Mouse (Mus musculus) bone marrow, adult 2 months (tissue): ENCODE data around the gene Zrsr2.

ENCODE experiments used
- CTCF ChIP-seq: fragments of 200-500 bp; IDR thresholded peaks from 2 replicates; pipeline ENCODE4 v1.5.1; 2011; ENCODE audit warnings: low read length, control low read depth; ENCODE audit not compliant: control insufficient read depth, insufficient read depth
- POLR2A ChIP-seq: fragments of 200-500 bp; IDR thresholded peaks from 2 replicates; pipeline ENCODE4 v1.6.1; 2011; ENCODE audit warnings: low read depth, mild to moderate bottlenecking, control low read depth, low read length, borderline replicate concordance; ENCODE audit not compliant: control insufficient read depth

DNA sequence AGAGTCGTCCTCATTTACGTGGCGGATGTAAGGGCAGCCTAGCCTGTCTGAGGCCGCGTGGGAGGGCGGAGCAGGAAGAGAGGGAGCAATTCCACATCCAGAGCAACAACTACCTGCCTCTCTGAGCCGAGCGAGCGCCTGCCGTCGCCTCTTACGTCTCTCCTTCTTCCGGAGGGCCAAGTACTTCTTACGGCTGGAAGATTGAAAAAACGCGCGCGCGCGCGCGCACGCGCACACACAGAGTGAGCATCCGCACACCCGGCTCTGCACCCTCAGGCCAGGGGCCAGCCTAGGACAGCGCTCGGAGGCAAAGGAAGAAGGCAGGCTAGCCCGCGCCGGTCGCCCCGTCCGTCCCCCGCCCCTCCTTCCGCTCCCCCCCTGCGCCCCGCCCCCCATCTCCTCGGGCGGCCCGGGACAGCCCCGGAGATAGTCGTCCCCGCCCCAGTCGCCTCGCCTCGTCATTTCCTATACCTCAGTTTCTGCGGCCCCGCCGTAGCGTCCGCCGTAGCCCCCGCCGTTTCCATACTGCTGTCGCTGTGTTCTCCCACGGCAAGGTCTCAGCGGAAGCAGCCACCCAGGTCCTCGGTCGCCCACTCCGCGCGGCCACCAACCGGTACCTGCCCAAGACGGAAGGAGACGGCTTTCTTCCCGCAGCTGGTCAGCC lies 526 bp downstream of the Zrsr2 start:
- TF ChIP-seq POLR2A (peak; percentile 18; the same call in 1 of the 2 replicates), CTCF (no peak)
